Mouse (Mus musculus) kidney, adult 2 months (tissue): Measurements from ENCODE around the gene Sh3gl3.

ENCODE experiments used
- CTCF ChIP-seq: fragments of 200-500 bp; conservative IDR thresholded peaks from 2 replicates; pipeline ENCODE4 v1.5.1; 2011; ENCODE audit warnings: low read depth, mild to moderate bottlenecking, control low read depth, low read length, moderate library complexity, mixed read lengths; ENCODE audit not compliant: insufficient read depth, insufficient read length
- POLR2A ChIP-seq: fragments of 200-500 bp; IDR thresholded peaks from one replicate; pipeline ENCODE4 v1.6.1; 2011; ENCODE audit warnings: low read depth, low read length, control low read depth

GRCm38 (mm10) chr7:82248953-82249695, 75.5 kb downstream of the Sh3gl3 start:
- TF ChIP-seq POLR2A (no peak), CTCF (no peak)
